Mouse (Mus musculus): Measurements from ENCODE around the gene Lmx1b. TPM values are rescaled to one million over a fixed set of nuclear protein-coding genes. Genes with fewer than 3 reads are reported as not detected.

Gene Lmx1b
- polyA plus RNA-seq, 1 experiment: 3.7 TPM

DNA sequence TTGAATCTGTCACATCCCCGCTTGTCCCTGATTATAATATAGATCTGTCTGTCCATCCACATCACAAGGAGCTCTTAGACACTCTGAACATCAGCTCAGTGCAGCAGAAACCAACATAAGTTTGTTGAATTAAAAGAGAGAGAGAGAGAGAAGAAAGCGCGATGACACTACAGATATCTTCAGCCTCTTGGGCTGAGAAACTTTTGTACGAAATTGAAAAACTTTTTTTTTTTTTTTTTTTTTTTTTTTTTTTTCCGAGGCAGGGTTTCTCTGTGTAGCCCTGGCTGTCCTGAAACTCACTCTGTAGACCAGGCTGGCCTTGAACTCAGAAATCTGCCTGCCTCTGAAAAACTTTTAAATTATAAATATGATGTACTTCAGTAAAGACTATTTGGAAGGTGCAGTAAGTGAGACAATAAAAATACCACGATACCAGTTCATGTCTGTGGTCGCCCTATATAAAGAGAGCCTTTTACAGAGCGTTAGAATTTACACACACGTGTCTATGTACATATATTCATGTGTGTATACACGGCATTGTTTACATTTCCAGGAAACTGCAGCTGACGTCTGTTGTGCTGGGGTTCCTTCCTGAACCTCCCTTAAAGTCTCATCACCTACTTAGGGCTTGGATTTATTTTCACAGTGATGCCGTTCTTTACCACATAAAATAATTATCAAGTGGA lies 18.4 kb upstream of the Lmx1b start:
- Histone ChIP-seq H3K36me3 (ENCODE audit: control insufficient read depth, insufficient read depth, low read length) (no peaks in the 10 kb centered on the region), H3K4me3 (ENCODE audit: insufficient read depth, low read depth, low read length) (no peak overlapping the region), H3K27me3 (replicated peaks; ENCODE audit: control insufficient read depth, insufficient read depth, low read length) (no peaks in the 10 kb centered on the region), H3K27ac (ENCODE audit: insufficient read depth, low read depth, low read length) (no peak overlapping the region), H3K4me1 (ENCODE audit: control insufficient read depth, insufficient read depth, low read length) (no peaks in the 10 kb centered on the region)
- 49% methylated on average over 12 of the region's 12 CpGs for WGBS
- no peak for DNase-seq
- TF ChIP-seq POLR2A (IDR thresholded peaks at IDR 0.05; ENCODE audit: low read depth, low read length) (no peak), CTCF (conservative IDR thresholded peaks at IDR 0.05; ENCODE audit: insufficient read depth, insufficient read length, low read depth, low read length) (no peak)

DNA sequence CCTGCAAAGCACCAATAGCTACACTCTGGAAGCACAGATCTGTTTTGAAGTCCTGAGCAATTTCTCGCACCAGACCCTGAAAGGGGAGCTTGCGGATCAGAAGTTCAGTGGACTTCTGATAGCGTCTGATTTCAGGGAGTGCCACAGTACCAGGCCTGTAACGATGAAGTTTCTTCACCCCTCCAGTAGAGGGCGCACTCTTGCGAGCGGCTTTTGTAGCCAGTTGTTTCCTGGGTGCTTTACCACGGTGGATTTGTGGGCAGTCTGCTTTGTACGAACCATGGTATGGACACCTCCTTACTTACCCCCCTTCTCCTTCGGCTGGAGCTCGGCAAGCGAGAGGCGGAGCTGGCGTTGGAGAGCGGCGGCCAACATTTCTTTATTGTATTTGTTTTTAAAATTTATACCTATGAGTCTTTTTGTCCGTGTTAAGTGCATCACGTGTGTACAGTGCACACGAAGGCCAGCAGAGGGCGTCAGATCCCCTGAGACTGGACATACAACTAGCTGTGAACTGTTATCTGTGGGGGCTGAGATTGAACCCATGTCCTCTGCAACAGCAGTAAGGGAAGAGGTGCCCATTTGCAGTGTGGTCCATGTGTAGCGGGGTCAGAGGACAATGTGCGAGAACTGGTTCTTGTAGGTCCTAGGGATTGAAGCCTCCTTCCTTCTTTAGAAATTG lies 12.3 kb upstream of the Lmx1b start:
- 83% methylated on average over 22 of the region's 22 CpGs for WGBS

DNA sequence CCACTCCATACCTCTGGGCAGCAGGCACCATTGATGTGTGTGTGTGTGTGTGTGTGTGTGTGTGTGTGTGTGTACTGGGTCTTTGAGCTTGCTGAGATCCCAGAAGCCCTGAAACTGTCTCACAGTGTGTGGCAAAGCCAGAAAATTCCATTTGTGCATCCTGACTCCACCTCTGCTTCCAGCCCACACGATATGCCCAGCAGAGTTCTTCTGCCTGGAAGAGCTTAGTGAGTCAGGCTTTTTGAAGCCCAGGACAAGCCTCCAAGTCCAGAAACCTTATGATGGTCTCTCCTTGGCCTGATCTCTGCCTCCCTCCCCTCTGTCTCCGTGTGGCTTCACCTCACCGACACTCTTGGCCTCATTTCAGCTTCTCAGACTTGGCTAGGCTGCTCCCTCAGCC lies 9.1 kb upstream of the Lmx1b start:
- Histone ChIP-seq H3K27me3 (replicated peaks; ENCODE audit: control insufficient read depth, insufficient read depth, low read length) (no peaks in the 10 kb centered on the region), H3K27ac (ENCODE audit: insufficient read depth, low read depth, low read length) (no peak overlapping the region), H3K4me3 (ENCODE audit: insufficient read depth, low read depth, low read length) (no peak overlapping the region), H3K36me3 (ENCODE audit: control insufficient read depth, insufficient read depth, low read length) (no peaks in the 10 kb centered on the region), H3K4me1 (ENCODE audit: control insufficient read depth, insufficient read depth, low read length) (no peaks in the 10 kb centered on the region)
- no peak for DNase-seq
- TF ChIP-seq POLR2A (IDR thresholded peaks at IDR 0.05; ENCODE audit: low read depth, low read length): no peak
- no peak for TF ChIP-seq CTCF (conservative IDR thresholded peaks at IDR 0.05; ENCODE audit: insufficient read depth, insufficient read length, low read depth, low read length)
- WGBS: 32% methylated on average over 3 of the region's 3 CpGs

More for the DNA sequence above, 12.3 kb upstream of the Lmx1b start:
- H3K27me3 ChIP-seq (replicated peaks; ENCODE audit: control insufficient read depth, insufficient read depth, low read length): no peaks in the 10 kb centered on the region
- H3K27ac ChIP-seq (ENCODE audit: insufficient read depth, low read depth, low read length): no peak overlapping the region
- TF ChIP-seq POLR2A (IDR thresholded peaks at IDR 0.05; ENCODE audit: low read depth, low read length) (no peak), CTCF (conservative IDR thresholded peaks at IDR 0.05; ENCODE audit: insufficient read depth, insufficient read length, low read depth, low read length) (peak; percentile 20; the same call in 1 of the 2 replicates)
- no peaks in the 10 kb centered on the region for H3K4me1 ChIP-seq (ENCODE audit: control insufficient read depth, insufficient read depth, low read length)
- H3K4me3 ChIP-seq (ENCODE audit: insufficient read depth, low read depth, low read length): no peak overlapping the region
- H3K36me3 ChIP-seq (ENCODE audit: control insufficient read depth, insufficient read depth, low read length): no peaks in the 10 kb centered on the region
- DNase-seq: no peak

DNA sequence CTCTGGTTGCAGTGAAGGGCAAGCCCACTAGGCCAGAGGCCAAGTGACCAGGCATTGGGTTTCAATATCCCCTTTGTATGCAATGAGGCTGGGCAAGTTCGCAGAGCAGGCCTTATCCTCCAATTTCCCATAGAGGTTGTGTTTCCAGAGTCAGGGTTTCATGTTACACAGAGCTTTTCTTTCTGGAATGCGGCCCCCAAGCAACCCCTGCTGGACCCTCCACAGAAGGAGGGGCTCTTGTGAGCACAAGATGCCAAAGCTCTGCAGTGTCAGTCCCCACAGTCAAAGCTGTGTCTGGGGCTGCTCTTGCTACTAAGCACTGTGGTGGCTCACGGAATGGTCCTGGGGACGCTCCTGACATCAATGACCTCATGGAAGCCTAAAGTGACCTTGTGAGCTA lies 8.6 kb upstream of the Lmx1b start:
- Histone ChIP-seq H3K4me3 (ENCODE audit: insufficient read depth, low read depth, low read length) (no peak overlapping the region), H3K27me3 (replicated peaks; ENCODE audit: control insufficient read depth, insufficient read depth, low read length) (no peaks in the 10 kb centered on the region), H3K36me3 (ENCODE audit: control insufficient read depth, insufficient read depth, low read length) (no peaks in the 10 kb centered on the region), H3K4me1 (ENCODE audit: control insufficient read depth, insufficient read depth, low read length) (no peaks in the 10 kb centered on the region), H3K27ac (ENCODE audit: insufficient read depth, low read depth, low read length) (no peak overlapping the region)
- TF ChIP-seq POLR2A (IDR thresholded peaks at IDR 0.05; ENCODE audit: low read depth, low read length) (no peak), CTCF (conservative IDR thresholded peaks at IDR 0.05; ENCODE audit: insufficient read depth, insufficient read length, low read depth, low read length) (no peak)
- DNase-seq: no peak
- 51% methylated on average over 4 of the region's 4 CpGs for WGBS

DNA sequence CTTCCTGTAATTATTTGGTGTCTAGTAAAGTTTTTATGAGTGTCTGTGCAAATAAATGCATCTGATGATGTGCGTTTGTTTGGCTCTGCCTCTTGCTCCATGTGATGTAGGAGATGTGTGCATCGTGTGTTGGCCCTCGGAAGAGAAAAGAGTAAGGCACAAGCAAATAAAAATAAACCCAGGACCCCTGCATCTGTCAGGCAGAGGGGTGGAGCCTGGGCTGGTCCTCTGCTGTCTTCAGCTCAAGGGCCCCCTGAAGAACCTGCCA lies 5.9 kb upstream of the Lmx1b start:
- H3K4me1 ChIP-seq (ENCODE audit: control insufficient read depth, insufficient read depth, low read length): no peaks in the 10 kb centered on the region
- DNase-seq: no peak
- TF ChIP-seq CTCF (conservative IDR thresholded peaks at IDR 0.05; ENCODE audit: insufficient read depth, insufficient read length, low read depth, low read length) (no peak), POLR2A (IDR thresholded peaks at IDR 0.05; ENCODE audit: low read depth, low read length) (no peak)
- no peak overlapping the region for H3K4me3 ChIP-seq (ENCODE audit: insufficient read depth, low read depth, low read length)
- H3K27ac ChIP-seq (ENCODE audit: insufficient read depth, low read depth, low read length): no peak overlapping the region
- WGBS: 36% methylated on average over 3 of the region's 3 CpGs
- H3K36me3 ChIP-seq (ENCODE audit: control insufficient read depth, insufficient read depth, low read length): no peaks in the 10 kb centered on the region
- peaks cover 3% of the 10 kb centered on the region; the same call in 1 of the 2 replicates for H3K27me3 ChIP-seq (replicated peaks; ENCODE audit: control insufficient read depth, insufficient read depth, low read length)

DNA sequence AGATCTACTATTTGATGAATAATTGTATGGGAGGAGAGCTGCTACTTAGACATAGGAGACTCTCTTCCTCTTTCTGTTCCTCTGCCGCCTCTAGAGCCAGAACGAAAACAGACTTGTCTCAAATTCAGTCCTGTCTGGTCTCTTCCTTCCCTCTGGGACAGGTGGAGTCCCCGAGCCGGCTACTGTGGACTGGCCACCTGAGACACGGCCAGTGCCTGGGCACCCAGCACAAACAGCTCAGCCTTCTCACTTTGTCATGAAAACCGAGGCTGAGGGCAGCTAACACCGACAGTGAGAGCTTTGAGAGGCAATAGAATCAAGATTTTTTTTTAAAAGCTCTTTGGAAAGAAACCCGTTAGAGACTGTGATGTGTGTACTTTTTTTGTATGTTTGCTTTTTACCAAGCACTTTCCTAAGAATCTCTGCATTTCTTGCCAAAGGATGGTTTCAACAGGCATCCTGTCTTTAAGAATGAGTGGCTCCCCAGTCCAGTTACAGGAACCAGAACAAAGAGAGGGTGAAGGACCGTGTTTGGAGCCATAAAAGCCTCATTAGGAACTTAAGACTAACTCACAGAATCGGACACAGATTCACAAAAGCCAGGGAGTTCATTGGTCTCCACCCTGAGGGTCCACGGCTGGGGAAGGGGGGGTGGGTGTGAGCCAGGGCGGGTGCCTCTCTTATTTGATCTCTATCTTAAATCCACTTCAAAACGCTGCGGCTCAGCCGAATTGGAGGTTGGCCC lies 5.4 kb upstream of the Lmx1b start:
- Histone ChIP-seq H3K4me1 (ENCODE audit: control insufficient read depth, insufficient read depth, low read length) (no peaks in the 10 kb centered on the region), H3K27me3 (replicated peaks; ENCODE audit: control insufficient read depth, insufficient read depth, low read length) (peaks cover 8% of the 10 kb centered on the region), H3K27ac (ENCODE audit: insufficient read depth, low read depth, low read length) (no peak overlapping the region), H3K4me3 (ENCODE audit: insufficient read depth, low read depth, low read length) (no peak overlapping the region), H3K36me3 (ENCODE audit: control insufficient read depth, insufficient read depth, low read length) (no peaks in the 10 kb centered on the region)
- no peak for DNase-seq
- 23% methylated on average over 15 of the region's 15 CpGs for WGBS
- TF ChIP-seq CTCF (conservative IDR thresholded peaks at IDR 0.05; ENCODE audit: insufficient read depth, insufficient read length, low read depth, low read length) (no peak), POLR2A (IDR thresholded peaks at IDR 0.05; ENCODE audit: low read depth, low read length) (no peak)
